Mouse (Mus musculus): ENCODE measurements at regions not wholly inside any gene's neighbourhood (a gene's known extent, or its start where the extent isn't known, plus 50 kb on each side); places are given as distances from the start of the nearest gene placed in this dataset.
A peak's percentile ranks its signal among the peaks of the same experiment; 100 is the strongest.

- no peak for DNase-seq (ENCODE audit: low spot score)
These were observed 163.6 kb upstream of the Ghitm start for GRCm38 (mm10) chr14:37298631-37299030.

- no peak for DNase-seq (ENCODE audit: low spot score)
These were observed 161.5 kb upstream of the Ghitm start for GRCm38 (mm10) chr14:37296531-37296930.

- no peak for DNase-seq (ENCODE audit: low spot score)
These were observed 157.2 kb upstream of the Ghitm start for GRCm38 (mm10) chr14:37292084-37292860.

GRCm38 (mm10) chr14:37284391-37284790, 149.3 kb upstream of the Ghitm start:
- no peak for DNase-seq (ENCODE audit: low spot score)

GRCm38 (mm10) chr14:37279356-37279755, 144.3 kb upstream of the Ghitm start:
- DNase-seq (ENCODE audit: low spot score) = no peak

- DNase-seq (ENCODE audit: low spot score) = no peak
These were observed 141.9 kb upstream of the Ghitm start for GRCm38 (mm10) chr14:37276728-37277695.

GRCm38 (mm10) chr14:37272063-37272462, 137.0 kb upstream of the Ghitm start:
- no peak for DNase-seq (ENCODE audit: low spot score)

GRCm38 (mm10) chr14:37271015-37271933, 136.2 kb upstream of the Ghitm start:
- DNase-seq (ENCODE audit: low spot score) = no peak

GRCm38 (mm10) chr14:37269920-37270319, 134.8 kb upstream of the Ghitm start:
- DNase-seq (ENCODE audit: low spot score) = no peak

- peak; percentile 4 for DNase-seq (ENCODE audit: low spot score)
These were observed 103.6 kb upstream of the Ghitm start for GRCm38 (mm10) chr14:37238632-37239032.

- DNase-seq (ENCODE audit: low spot score) = no peak
These were observed 102.1 kb upstream of the Ghitm start for GRCm38 (mm10) chr14:37237191-37237590.

GRCm38 (mm10) chr14:37208256-37208655, 73.2 kb upstream of the Ghitm start:
- no peak for DNase-seq (ENCODE audit: low spot score)

- DNase-seq (ENCODE audit: low spot score) = no peak
These were observed 54.7 kb upstream of the Ghitm start for GRCm38 (mm10) chr14:37189795-37190194.

Measured in thymus, postnatal 0 days (tissue).